Mouse (Mus musculus) brain, adult 2 months (tissue): Measurements from ENCODE around the gene Nhlrc3.

Experiments
- DNase-seq: peaks from one replicate; pipeline ENCODE4 v3.0.0; 2011; ENCODE audit warnings: low read depth, low spot score

Nhlrc3 gene

GRCm38 (mm10) chr3:53463046-53463764 is at the start of gene Nhlrc3, which contains the start of gene Proser1:
Gene Nhlrc3, minus strand, starts transcription at chr3:53463332.
Gene Proser1, plus strand, starts transcription at chr3:53463666.
- peak; percentile 100 for DNase-seq

GRCm38 (mm10) chr3:53502428-53502827 is 39.3 kb upstream of the Nhlrc3 start:
- peak; percentile 66 for DNase-seq

GRCm38 (mm10) chr3:53498351-53498905 is 35.3 kb upstream of the Nhlrc3 start:
- DNase-seq, result no peak

GRCm38 (mm10) chr3:53488353-53488752 is 25.2 kb upstream of the Nhlrc3 start, which contains the start of gene Stoml3:
Gene Stoml3, plus strand, starts transcription at chr3:53488653.
- DNase-seq, result no peak

- DNase-seq, result no peak
These were observed 24.0 kb upstream of the Nhlrc3 start for GRCm38 (mm10) chr3:53486996-53487576.

GRCm38 (mm10) chr3:53486561-53486960 is 23.4 kb upstream of the Nhlrc3 start:
- DNase-seq, result no peak

- no peak for DNase-seq
These were observed 20.4 kb upstream of the Nhlrc3 start for GRCm38 (mm10) chr3:53483414-53484059.

- no peak for DNase-seq
These were observed 15.4 kb upstream of the Nhlrc3 start for GRCm38 (mm10) chr3:53478419-53479046.

GRCm38 (mm10) chr3:53477468-53477867 is 14.3 kb upstream of the Nhlrc3 start:
- no peak for DNase-seq

GRCm38 (mm10) chr3:53475889-53476288 is 12.8 kb upstream of the Nhlrc3 start:
- peak; percentile 60 for DNase-seq

- DNase-seq, result no peak
These were observed 11.0 kb upstream of the Nhlrc3 start for GRCm38 (mm10) chr3:53474179-53474578.

- DNase-seq, result no peak
These were observed 8.9 kb upstream of the Nhlrc3 start for GRCm38 (mm10) chr3:53472061-53472460.

- no peak for DNase-seq
These were observed 6.5 kb upstream of the Nhlrc3 start for GRCm38 (mm10) chr3:53469650-53470049.

GRCm38 (mm10) chr3:53467356-53467755 is 4.2 kb upstream of the Nhlrc3 start:
- no peak for DNase-seq

GRCm38 (mm10) chr3:53466481-53466880 is 3.3 kb upstream of the Nhlrc3 start:
- no peak for DNase-seq

GRCm38 (mm10) chr3:53465330-53465729 is 2.2 kb upstream of the Nhlrc3 start:
- DNase-seq, result no peak

GRCm38 (mm10) chr3:53464146-53464698 is 1.1 kb upstream of the Nhlrc3 start:
- DNase-seq, result peak; percentile 36

GRCm38 (mm10) chr3:53463765-53464114 is 608 bp upstream of the Nhlrc3 start:
- DNase-seq, result no peak

GRCm38 (mm10) chr3:53462701-53463045 is 459 bp downstream of the Nhlrc3 start:
- peak; percentile 12 for DNase-seq

- DNase-seq, result peak; percentile 53
These were observed 3.0 kb downstream of the Nhlrc3 start for GRCm38 (mm10) chr3:53460106-53460505.

GRCm38 (mm10) chr3:53457750-53458149 is 5.4 kb downstream of the Nhlrc3 start:
- DNase-seq, result no peak

GRCm38 (mm10) chr3:53454984-53455383 is 8.1 kb downstream of the Nhlrc3 start:
- no peak for DNase-seq
